Mouse (Mus musculus): Measurements from ENCODE around the gene Tmem8b. TPM values are rescaled to one million over a fixed set of nuclear protein-coding genes. Genes with fewer than 3 reads are reported as not detected.

Tmem8b gene
- polyA plus RNA-seq, 1 experiment from 2014 or later, result 2.7 TPM

- Histone ChIP-seq H3K36me3 (ENCODE audit: control insufficient read depth, insufficient read depth, low read length) (no peaks in the 10 kb centered on the region), H3K4me2 (no peak overlapping the region), H3K4me1 (ENCODE audit: control insufficient read depth, insufficient read depth, low read length) (peaks cover 14% of the 10 kb centered on the region), H3K27me3 (ENCODE audit: control insufficient read depth, insufficient read depth, low read length) (peaks cover 13% of the 10 kb centered on the region), H3K4me3 (ENCODE audit: low read depth, low read length) (no peak overlapping the region), H3K27ac (ENCODE audit: low read depth, low read length) (no peak overlapping the region), H3K9ac (ENCODE audit: low read depth, low read length) (no peak overlapping the region), H3K9me3 (replicated peaks; ENCODE audit: control insufficient read depth, low read length) (no peaks in the 10 kb centered on the region)
- no peak for ATAC-seq (replicated peaks; ENCODE audit: insufficient number of reproducible peaks, low FRiP score, low TSS enrichment)
- WGBS (ENCODE audit: insufficient replicate concordance), result 81% methylated on average over 8 of the region's 8 CpGs
These were observed 35.5 kb upstream of the Tmem8b start for GRCm38 (mm10) chr4:43633296-43633695.

GRCm38 (mm10) chr4:43633736-43634135 is 35.0 kb upstream of the Tmem8b start:
- Histone ChIP-seq H3K4me2 (no peak overlapping the region), H3K9ac (ENCODE audit: low read depth, low read length) (no peak overlapping the region)
- 84% methylated on average over 2 of the region's 2 CpGs for WGBS (ENCODE audit: insufficient replicate concordance)

GRCm38 (mm10) chr4:43634621-43635374 is 34.0 kb upstream of the Tmem8b start:
- H3K4me2 ChIP-seq, result no peak overlapping the region

More at GRCm38 (mm10) chr4:43633736-43634135, 35.0 kb upstream of the Tmem8b start:
- H3K36me3 ChIP-seq (ENCODE audit: control insufficient read depth, insufficient read depth, low read length), result no peaks in the 10 kb centered on the region
- H3K4me3 ChIP-seq (ENCODE audit: low read depth, low read length), result no peak overlapping the region
- peaks cover 14% of the 10 kb centered on the region for H3K4me1 ChIP-seq (ENCODE audit: control insufficient read depth, insufficient read depth, low read length)
- peaks cover 13% of the 10 kb centered on the region for H3K27me3 ChIP-seq (ENCODE audit: control insufficient read depth, insufficient read depth, low read length)
- H3K9me3 ChIP-seq (replicated peaks; ENCODE audit: control insufficient read depth, low read length), result no peaks in the 10 kb centered on the region
- ATAC-seq (replicated peaks; ENCODE audit: insufficient number of reproducible peaks, low FRiP score, low TSS enrichment), result no peak
- H3K27ac ChIP-seq (ENCODE audit: low read depth, low read length), result no peak overlapping the region

GRCm38 (mm10) chr4:43636751-43637150 is 32.0 kb upstream of the Tmem8b start:
- 79% methylated on average over 6 of the region's 6 CpGs for WGBS (ENCODE audit: insufficient replicate concordance)

More at GRCm38 (mm10) chr4:43634621-43635374, 34.0 kb upstream of the Tmem8b start:
- Histone ChIP-seq H3K36me3 (ENCODE audit: control insufficient read depth, insufficient read depth, low read length) (no peaks in the 10 kb centered on the region), H3K9me3 (replicated peaks; ENCODE audit: control insufficient read depth, low read length) (no peaks in the 10 kb centered on the region), H3K9ac (ENCODE audit: low read depth, low read length) (no peak overlapping the region), H3K4me3 (ENCODE audit: low read depth, low read length) (no peak overlapping the region), H3K27ac (ENCODE audit: low read depth, low read length) (no peak overlapping the region), H3K27me3 (ENCODE audit: control insufficient read depth, insufficient read depth, low read length) (peaks cover 13% of the 10 kb centered on the region), H3K4me1 (ENCODE audit: control insufficient read depth, insufficient read depth, low read length) (peaks cover 14% of the 10 kb centered on the region)
- ATAC-seq (replicated peaks; ENCODE audit: insufficient number of reproducible peaks, low FRiP score, low TSS enrichment), result no peak
- 75% methylated on average over 7 of the region's 7 CpGs for WGBS (ENCODE audit: insufficient replicate concordance)

GRCm38 (mm10) chr4:43640076-43640475 is 28.7 kb upstream of the Tmem8b start:
- Histone ChIP-seq H3K9me3 (replicated peaks; ENCODE audit: control insufficient read depth, low read length) (no peaks in the 10 kb centered on the region), H3K36me3 (ENCODE audit: control insufficient read depth, insufficient read depth, low read length) (no peaks in the 10 kb centered on the region), H3K27me3 (ENCODE audit: control insufficient read depth, insufficient read depth, low read length) (no peaks in the 10 kb centered on the region), H3K4me1 (ENCODE audit: control insufficient read depth, insufficient read depth, low read length) (no peaks in the 10 kb centered on the region), H3K9ac (ENCODE audit: low read depth, low read length) (no peak overlapping the region), H3K27ac (ENCODE audit: low read depth, low read length) (no peak overlapping the region), H3K4me3 (ENCODE audit: low read depth, low read length) (no peak overlapping the region), H3K4me2 (no peak overlapping the region)
- no peak for ATAC-seq (replicated peaks; ENCODE audit: insufficient number of reproducible peaks, low FRiP score, low TSS enrichment)
- WGBS (ENCODE audit: insufficient replicate concordance), result 64% methylated on average over 9 of the region's 9 CpGs

More at GRCm38 (mm10) chr4:43636751-43637150, 32.0 kb upstream of the Tmem8b start:
- Histone ChIP-seq H3K9me3 (replicated peaks; ENCODE audit: control insufficient read depth, low read length) (no peaks in the 10 kb centered on the region), H3K9ac (ENCODE audit: low read depth, low read length) (no peak overlapping the region), H3K4me2 (no peak overlapping the region), H3K27me3 (ENCODE audit: control insufficient read depth, insufficient read depth, low read length) (peaks cover 13% of the 10 kb centered on the region), H3K4me3 (ENCODE audit: low read depth, low read length) (no peak overlapping the region), H3K27ac (ENCODE audit: low read depth, low read length) (no peak overlapping the region), H3K4me1 (ENCODE audit: control insufficient read depth, insufficient read depth, low read length) (peaks cover 11% of the 10 kb centered on the region), H3K36me3 (ENCODE audit: control insufficient read depth, insufficient read depth, low read length) (no peaks in the 10 kb centered on the region)
- ATAC-seq (replicated peaks; ENCODE audit: insufficient number of reproducible peaks, low FRiP score, low TSS enrichment), result no peak

GRCm38 (mm10) chr4:43640491-43640890 is 28.3 kb upstream of the Tmem8b start:
- ATAC-seq (replicated peaks; ENCODE audit: insufficient number of reproducible peaks, low FRiP score, low TSS enrichment), result no peak
- WGBS (ENCODE audit: insufficient replicate concordance), result 63% methylated on average over 6 of the region's 6 CpGs
- H3K4me1 ChIP-seq (ENCODE audit: control insufficient read depth, insufficient read depth, low read length), result no peaks in the 10 kb centered on the region
- H3K27ac ChIP-seq (ENCODE audit: low read depth, low read length), result no peak overlapping the region
- no peak overlapping the region for H3K9ac ChIP-seq (ENCODE audit: low read depth, low read length)
- no peaks in the 10 kb centered on the region for H3K27me3 ChIP-seq (ENCODE audit: control insufficient read depth, insufficient read depth, low read length)
- no peaks in the 10 kb centered on the region for H3K9me3 ChIP-seq (replicated peaks; ENCODE audit: control insufficient read depth, low read length)
- H3K4me2 ChIP-seq, result no peak overlapping the region
- H3K36me3 ChIP-seq (ENCODE audit: control insufficient read depth, insufficient read depth, low read length), result no peaks in the 10 kb centered on the region
- no peak overlapping the region for H3K4me3 ChIP-seq (ENCODE audit: low read depth, low read length)

- no peak overlapping the region for H3K27ac ChIP-seq (ENCODE audit: low read depth, low read length)
- 81% methylated on average over 3 of the region's 3 CpGs for WGBS (ENCODE audit: insufficient replicate concordance)
- H3K9me3 ChIP-seq (replicated peaks; ENCODE audit: control insufficient read depth, low read length), result peaks cover 5% of the 10 kb centered on the region; the same call in 1 of the 2 replicates
- H3K27me3 ChIP-seq (ENCODE audit: control insufficient read depth, insufficient read depth, low read length), result no peaks in the 10 kb centered on the region; the same call in 1 of the 2 replicates
- H3K9ac ChIP-seq (ENCODE audit: low read depth, low read length), result no peak overlapping the region
- H3K4me2 ChIP-seq, result no peak overlapping the region
- no peaks in the 10 kb centered on the region for H3K4me1 ChIP-seq (ENCODE audit: control insufficient read depth, insufficient read depth, low read length)
- peaks cover 7% of the 10 kb centered on the region for H3K36me3 ChIP-seq (ENCODE audit: control insufficient read depth, insufficient read depth, low read length)
- H3K4me3 ChIP-seq (ENCODE audit: low read depth, low read length), result no peak overlapping the region
- ATAC-seq (replicated peaks; ENCODE audit: insufficient number of reproducible peaks, low FRiP score, low TSS enrichment), result no peak
These were observed 19.0 kb upstream of the Tmem8b start for GRCm38 (mm10) chr4:43649783-43650182.

- H3K27me3 ChIP-seq (ENCODE audit: control insufficient read depth, insufficient read depth, low read length), result no peaks in the 10 kb centered on the region; the same call in 1 of the 2 replicates
- peaks cover 3% of the 10 kb centered on the region; the same call in 1 of the 2 replicates for H3K4me1 ChIP-seq (ENCODE audit: control insufficient read depth, insufficient read depth, low read length)
- no peak overlapping the region for H3K27ac ChIP-seq (ENCODE audit: low read depth, low read length)
- peak overlapping the region; percentile 66 for H3K4me2 ChIP-seq
- no peak overlapping the region for H3K9ac ChIP-seq (ENCODE audit: low read depth, low read length)
- no peak for ATAC-seq (replicated peaks; ENCODE audit: insufficient number of reproducible peaks, low FRiP score, low TSS enrichment)
- H3K9me3 ChIP-seq (replicated peaks; ENCODE audit: control insufficient read depth, low read length), result peaks cover 5% of the 10 kb centered on the region; the same call in 1 of the 2 replicates
- H3K36me3 ChIP-seq (ENCODE audit: control insufficient read depth, insufficient read depth, low read length), result peaks cover 4% of the 10 kb centered on the region; the same call in 1 of the 2 replicates
- WGBS (ENCODE audit: insufficient replicate concordance), result 82% methylated on average over 4 of the region's 4 CpGs
- peak overlapping the region; percentile 33; the same call in 1 of the 2 replicates for H3K4me3 ChIP-seq (ENCODE audit: low read depth, low read length)
These were observed 16.0 kb upstream of the Tmem8b start for GRCm38 (mm10) chr4:43652726-43653125.

All from heart, embryonic 11.5 days (tissue).